Mouse (Mus musculus) c-Kit-positive CD71-positive TER-119-positive erythroid progenitor cells, embryonic 14.5 days (primary cell): ENCODE data around the gene Pdzd2.

Source experiments
- DNase-seq: peaks from one replicate; pipeline ENCODE4 v3.0.0-alpha.2; 2013; ENCODE audit warnings: low spot score

Gene Pdzd2

GRCm38 (mm10) chr15:12732613-12733012 is 7.1 kb downstream of the Pdzd2 start:
- no peak for DNase-seq

DNA sequence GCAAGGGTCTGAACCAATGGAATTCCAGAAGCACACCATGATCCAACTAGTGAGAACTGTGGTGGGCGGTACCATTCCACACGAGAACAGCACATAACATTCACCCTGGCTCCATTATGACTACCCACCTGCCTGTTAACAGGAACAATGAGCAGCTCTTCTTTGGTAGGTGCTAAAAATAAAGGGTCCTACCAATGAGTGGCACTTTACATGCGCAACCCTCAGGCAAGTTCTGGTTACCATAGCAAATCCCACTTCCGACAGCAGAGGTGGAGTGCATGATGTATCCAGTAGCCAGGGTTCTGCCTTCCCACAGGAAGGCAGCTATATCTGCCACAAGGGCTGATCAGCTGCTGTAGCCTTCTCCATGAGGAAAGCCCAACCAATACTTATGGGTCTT is 11.3 kb downstream of the Pdzd2 start:
- no peak for DNase-seq

DNA sequence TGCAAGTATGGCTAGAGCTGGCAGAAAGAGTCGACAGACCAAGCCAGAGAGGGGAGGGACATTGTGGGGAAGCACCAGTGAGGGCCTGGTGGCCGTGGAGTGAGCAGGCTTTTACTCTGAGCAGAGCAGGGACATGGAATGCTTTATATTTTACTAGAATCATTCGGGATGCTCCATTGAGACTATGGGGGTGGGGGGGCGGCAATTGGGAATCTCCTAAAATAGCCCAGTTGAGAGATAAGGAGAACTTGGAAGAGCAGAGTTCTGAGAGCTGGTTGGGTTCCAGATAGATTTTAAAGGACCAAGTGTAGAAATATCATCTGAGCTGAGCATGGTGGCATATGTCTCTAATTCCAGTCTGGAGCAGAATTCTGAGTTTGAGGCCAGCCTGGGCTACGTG is 14.5 kb downstream of the Pdzd2 start:
- no peak for DNase-seq

GRCm38 (mm10) chr15:12721684-12722500 is 17.8 kb downstream of the Pdzd2 start:
- no peak for DNase-seq

DNA sequence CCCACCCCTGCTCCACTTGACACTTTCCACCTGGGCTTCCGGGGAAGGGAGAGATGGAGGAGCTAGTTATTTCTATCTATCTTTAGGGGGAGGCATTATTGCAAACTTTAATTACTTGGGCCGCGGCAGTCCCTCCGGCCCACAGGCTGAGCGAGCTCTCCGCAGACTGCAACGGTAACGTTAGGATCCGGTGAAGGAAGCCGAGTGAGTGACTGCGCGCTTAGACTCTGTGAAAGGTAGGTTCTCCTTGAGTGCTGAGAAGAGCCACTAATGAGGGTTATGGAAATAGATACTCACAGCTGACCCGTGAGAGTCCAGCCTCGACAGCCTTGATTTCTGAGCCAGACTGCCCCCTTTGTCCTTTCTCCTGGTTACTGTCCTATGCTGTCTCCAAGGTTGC is 20.9 kb downstream of the Pdzd2 start:
- DNase-seq: no peak

DNA sequence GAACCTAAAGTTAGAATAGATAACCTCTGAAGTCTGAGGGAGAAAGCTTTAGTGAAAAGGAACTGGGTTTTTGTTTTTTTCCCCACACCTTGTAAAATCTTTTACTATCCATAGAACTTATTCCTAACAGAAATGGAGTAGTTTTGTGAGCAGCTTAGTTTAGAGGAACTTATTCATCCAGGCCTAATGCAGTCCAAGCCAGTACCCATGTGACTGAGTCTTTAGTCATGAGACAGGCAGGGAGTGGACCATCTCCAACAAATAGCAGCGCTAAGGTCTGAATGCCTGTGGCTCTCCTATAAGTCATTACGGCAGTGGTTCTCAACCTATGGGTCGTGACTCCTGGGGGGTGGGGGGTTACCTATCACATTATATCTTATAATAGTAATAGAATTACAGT is 22.3 kb downstream of the Pdzd2 start:
- no peak for DNase-seq

DNA sequence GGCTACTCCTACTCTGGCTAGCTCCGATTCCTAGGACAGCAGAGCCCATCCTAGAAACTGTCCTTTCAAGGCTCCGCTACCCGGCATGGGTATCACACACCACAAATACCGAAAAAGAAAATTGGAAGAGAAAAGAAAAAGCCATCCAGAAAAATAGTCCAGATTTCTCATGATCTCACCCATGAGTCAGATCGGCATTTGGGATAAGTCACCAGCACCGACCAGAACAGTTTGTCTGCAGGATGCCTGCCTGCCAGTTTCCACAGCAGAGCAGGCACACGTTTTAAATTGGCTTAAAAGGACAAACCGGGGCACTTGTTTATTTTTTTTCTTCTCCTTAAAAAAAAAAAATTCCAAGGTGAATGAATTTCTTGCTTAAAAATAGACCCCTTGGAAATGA is 22.8 kb downstream of the Pdzd2 start:
- DNase-seq: no peak

DNA sequence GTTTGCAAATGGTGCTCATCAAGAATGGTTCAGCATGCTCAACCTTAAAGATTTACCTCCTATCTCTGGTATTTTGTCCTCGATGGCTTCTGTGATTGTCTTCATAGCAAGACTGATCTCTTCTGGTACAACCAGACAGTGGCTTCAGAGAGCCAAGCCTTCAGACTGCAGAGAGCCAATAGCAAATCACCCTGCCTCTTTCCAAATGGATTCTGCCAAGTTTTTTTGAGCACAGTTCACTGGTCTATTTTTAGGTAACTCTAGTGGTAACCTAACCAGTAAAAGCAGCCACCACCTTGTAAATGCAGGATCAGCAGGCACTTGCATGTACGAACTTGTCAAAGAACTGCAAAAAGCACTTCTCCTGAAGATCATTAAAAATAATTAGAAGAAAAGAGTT is 25.4 kb downstream of the Pdzd2 start:
- DNase-seq: no peak

- DNase-seq: no peak
Measured at GRCm38 (mm10) chr15:12713216-12713615, 26.5 kb downstream of the Pdzd2 start.

DNA sequence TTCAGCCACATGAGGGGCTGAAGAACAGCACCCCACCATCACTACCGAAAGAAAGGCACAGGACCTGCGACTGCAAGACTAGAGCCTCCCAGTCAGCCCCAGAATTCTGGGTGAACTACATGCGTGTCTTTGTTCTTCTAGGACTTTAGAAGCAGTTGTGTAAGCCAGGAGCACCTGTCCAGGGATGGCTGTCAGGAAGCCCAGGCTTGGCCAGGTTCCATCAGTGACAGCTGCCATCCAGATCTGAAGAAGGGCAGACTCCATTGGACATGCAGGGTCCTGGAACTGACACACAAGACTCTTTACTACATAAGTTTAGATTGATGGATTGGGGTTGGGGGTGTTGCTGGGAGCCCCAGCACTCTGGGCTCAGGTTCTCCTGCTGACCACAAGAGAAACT is 29.7 kb downstream of the Pdzd2 start:
- DNase-seq: no peak

DNA sequence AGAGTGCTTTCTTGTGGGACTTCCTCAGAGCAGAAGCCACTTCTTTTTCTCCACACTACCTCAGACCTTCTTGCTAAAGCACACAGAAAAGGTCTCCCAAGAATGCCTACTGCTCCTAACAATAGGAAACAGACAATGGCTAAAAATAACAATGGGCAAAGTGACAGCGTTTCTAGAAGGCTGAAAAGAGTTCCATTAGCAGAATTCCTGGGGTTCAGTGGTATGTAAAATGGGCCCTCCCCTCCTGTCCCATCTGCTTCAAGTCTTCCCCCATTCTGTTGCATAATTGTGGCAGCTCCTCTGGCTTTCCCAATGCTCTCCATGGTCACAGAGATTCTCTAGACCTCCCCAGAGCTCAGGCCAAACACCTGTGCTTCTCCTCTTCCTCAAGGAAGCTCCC is 31.4 kb downstream of the Pdzd2 start:
- DNase-seq: no peak

DNA sequence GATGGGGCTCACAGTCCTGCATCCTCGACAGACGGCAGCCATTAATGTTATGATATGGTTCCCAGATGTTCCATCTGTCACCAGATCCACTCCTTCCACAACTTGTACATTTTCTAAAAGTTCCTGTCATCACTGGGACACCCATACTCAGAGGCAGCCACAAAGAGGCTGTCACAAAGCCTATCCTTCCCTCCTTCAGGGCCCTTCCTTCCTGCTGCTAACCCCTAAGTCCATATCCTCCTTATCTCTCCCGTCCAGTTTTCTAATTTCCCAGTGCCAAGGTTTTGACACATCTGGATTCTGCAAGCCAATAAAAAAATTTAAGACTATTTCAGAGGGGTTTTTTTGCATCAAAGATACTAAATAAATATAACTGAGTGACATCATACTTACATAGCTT is 32.8 kb downstream of the Pdzd2 start:
- DNase-seq: no peak

DNA sequence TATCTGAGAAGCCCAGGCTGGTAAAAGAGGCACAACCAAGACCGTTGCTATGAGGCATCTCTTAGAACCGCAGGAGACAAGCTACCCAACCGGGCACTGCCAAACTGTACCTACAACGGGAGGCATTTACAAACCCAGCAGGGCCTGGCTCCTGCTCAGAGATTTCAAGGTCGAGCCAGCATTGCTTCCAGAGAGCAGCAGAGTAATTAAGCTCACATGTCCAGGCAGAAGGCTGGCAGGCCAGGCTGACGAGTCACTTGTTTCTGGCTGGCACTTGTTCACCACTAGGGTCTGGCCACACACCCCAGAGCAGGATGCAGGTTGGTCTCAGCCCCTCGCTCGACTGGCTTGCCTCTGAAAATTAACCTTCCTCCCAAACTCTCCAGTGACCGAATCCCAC is 39.4 kb downstream of the Pdzd2 start:
- DNase-seq: no peak

DNA sequence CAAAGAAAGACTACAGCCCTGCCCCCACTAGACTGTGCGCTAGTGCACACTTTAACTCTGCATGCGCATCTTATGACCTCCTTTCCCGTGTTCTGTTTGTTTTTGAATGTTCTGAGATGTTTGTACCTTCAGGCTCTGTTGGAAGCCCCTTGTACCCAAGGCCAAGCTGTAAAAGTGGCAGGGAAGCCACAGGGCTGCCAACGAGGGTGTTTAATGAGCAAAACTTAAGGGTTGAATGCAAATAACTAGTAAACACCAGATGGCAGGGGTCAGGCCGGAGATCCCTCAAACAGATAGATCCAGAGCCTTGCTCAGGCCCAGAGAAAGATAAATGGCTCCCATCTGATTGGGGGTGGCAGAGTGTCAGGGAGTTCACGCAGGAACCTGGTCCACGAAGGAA is 42.0 kb downstream of the Pdzd2 start:
- DNase-seq: no peak

- DNase-seq: no peak
Measured at GRCm38 (mm10) chr15:12696889-12697288, 42.8 kb downstream of the Pdzd2 start.

DNA sequence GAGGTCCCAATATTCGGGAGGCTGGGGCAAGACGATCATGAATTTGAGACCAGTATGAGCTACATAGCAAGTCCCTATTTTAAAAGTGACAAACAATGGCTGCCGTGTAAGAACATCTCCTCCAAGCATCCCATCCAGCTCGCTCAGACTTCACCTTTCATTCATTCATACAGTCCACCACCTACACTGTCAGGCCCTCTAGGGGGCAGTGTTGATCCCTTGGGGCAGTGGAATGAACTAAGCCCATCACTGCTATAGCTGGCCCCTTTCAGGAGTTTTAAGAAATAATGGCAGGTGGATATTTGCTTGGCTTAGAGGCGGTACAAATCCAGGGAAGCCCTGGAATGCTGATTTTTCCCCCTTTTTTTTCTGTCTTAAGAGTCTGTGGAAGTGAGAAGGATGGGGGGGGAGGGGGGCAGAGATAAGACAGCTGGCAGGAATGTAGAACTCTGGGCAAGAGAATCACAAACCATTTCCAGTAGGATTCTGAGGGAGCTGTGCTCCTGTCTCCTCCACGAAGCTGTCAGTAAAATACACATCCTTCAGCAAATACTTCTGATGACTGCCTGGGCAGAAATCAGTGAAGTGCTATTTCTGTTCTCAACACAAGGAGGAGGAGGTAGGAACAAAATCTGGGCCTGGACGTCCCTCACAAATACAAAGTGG is 49.9 kb downstream of the Pdzd2 start:
- DNase-seq: no peak

GRCm38 (mm10) chr15:12682549-12682948 is 57.2 kb downstream of the Pdzd2 start:
- DNase-seq: no peak

DNA sequence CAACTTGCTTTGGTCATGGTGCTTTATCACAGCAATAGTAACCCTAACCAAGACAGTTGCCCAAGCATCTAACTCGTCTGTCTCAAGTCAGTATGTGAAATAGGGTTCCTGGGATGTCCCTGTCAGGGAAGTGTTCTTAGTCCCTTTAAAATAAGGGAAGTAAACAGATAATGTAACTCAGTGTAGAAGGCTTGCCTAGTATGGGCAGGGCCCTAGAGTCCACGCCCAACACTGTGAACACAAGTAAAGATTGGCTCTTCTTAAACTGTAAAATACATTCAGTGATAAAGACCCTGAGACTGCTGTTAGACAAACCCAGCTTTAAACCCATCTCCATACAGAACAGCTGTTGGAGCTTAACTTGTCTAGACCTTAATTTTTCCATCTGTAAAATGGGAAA is 57.8 kb downstream of the Pdzd2 start:
- no peak for DNase-seq

DNA sequence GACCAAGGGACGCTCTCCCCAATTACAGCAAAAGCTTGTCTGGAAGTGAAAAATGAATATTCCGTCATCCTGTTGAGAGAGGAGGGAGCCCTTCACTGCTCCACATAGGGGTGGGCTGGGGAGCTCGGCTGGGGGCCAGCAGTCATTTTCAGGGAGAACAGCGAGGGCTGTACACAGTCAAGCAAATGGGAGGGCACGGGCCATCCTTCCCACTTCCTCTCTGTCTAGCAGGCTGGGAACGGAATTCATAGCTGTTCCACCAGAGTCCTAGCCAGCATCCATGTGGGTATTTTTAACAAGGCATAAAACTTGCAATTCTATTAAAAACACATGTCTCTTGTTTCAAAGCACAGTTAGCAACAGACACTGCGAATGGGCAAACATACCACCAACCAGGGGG is 59.0 kb downstream of the Pdzd2 start:
- no peak for DNase-seq

DNA sequence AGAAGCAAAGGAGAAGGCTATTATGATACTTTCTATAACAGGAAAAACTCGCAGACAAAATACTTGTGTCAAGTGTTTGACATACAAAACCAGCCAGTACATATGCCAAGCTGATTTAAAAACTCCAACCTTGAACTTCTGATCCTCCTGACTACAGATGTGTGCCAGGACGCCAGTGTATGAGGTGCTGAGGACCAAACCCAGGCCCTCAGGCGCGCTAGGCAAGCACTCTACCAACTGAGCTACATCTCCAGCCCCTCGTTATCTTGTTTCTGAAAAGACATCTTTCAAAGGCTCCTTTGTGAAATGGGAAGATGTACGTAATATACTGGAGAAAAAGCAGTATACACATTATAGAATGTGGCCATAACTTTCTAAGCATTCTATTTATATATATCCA is 59.7 kb downstream of the Pdzd2 start:
- no peak for DNase-seq

- no peak for DNase-seq
Measured at GRCm38 (mm10) chr15:12678540-12679112, 61.1 kb downstream of the Pdzd2 start.

DNA sequence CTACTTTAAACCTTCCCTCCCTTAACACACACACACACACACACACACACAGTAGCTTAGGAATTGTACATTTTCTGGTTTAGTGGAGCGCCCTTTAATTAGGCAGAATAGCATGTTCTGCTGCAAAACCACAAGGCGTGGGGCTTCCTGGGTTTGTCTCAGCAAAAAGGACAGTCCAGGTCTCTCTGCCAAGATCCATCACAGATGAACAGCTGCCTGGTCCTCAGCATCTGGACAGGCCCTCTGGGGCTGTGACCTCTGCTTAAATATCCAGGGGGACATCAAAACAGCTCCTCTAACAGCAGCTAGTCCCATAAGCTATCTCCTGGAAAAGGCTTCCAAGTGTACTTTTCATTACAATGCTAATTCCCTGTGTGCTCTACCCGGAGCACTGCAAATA is 64.4 kb downstream of the Pdzd2 start:
- no peak for DNase-seq

- no peak for DNase-seq
Measured at GRCm38 (mm10) chr15:12674026-12674425, 65.7 kb downstream of the Pdzd2 start.
